Comparison of ENCODE assay signal across 8 mouse cellular contexts in the genomic region with DNA sequence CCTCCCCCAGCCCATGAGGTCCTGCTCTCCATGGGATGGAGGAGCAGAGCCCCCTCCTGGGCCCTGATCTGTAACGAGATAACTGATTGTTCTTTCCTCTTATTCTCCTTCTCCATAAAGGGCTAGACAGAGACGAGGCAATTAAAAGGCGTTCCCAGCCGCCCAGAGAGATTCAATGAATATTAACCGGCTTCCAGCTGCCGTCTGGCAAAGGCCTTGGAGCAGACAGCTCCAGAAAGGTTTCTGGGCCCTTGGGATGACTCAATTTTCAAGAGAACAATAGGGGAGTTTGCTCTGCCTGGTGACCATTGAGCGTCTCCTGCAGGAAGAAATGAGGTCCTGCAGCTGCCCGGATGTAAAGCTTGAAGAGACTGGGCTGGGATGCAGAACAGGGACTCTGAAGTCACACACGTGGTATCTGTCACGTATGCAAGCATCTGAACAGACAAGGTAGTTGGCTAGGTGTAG.
DNase-seq lines count a peak whose midpoint lies in the region; ATAC-seq and TF ChIP-seq lines count a peak whose summit lies in the region.

No protein-coding gene starts in this region.

- DNase-seq in layer of hippocampus, adult 11-12 months (ENCODE audit: low spot score): peak; percentile 13
- DNase-seq in layer of hippocampus, postnatal 25 days (ENCODE audit: extremely low spot score in 1 of 2, low spot score in 1 of 2): no peak
- DNase-seq in Patski (ENCODE audit: low read depth, low spot score): peak; percentile 17
- peak; percentile 79 for DNase-seq in embryonic facial prominence, embryonic 14.5 days (ENCODE audit: low spot score)
- DNase-seq in kidney, postnatal 4 days: peak; percentile 59 to 65
- DNase-seq in retina, embryonic 14.5 days (ENCODE audit: low spot score): peak; percentile 77
- DNase-seq in right cerebral cortex, postnatal 10 days (ENCODE audit: low spot score in 2 of 2): no peak
- no peak for DNase-seq in right cerebral cortex, postnatal 14 days

- H3K4me2 ChIP-seq in embryonic facial prominence, embryonic 14.5 days (ENCODE audit: low read depth, low read length): no peak overlapping the region

- H3K27ac ChIP-seq in embryonic facial prominence, embryonic 14.5 days (replicated peaks; ENCODE audit: low read depth, low read length): no peak overlapping the region

- CTCF ChIA-PET in Patski (lab: Charles Lee): no interaction called here

- WGBS in embryonic facial prominence, embryonic 14.5 days: 13% methylated on average over 10 of the region's 10 CpGs

- no peak for ATAC-seq in Patski
- ATAC-seq in embryonic facial prominence, embryonic 14.5 days (ENCODE audit: low read depth): peak; percentile 76

- POLR2A ChIA-PET in Patski (lab: Charles Lee): interaction anchor here (0.6 kb wide), 1 partner anchor 20 kb away, joined by 3 read pairs; no protein-coding TSS in a partner anchor

- in situ Hi-C loops in Patski (cut with MboI; ENCODE audit: low pct_unique_long_range_greater_than_20kb): loop anchor here (5.0 kb wide), 2 partner anchors 67 to 203 kb away; no protein-coding TSS in a partner anchor

- H3K9me3 ChIP-seq in embryonic facial prominence, embryonic 14.5 days (ENCODE audit: control insufficient read depth, low read length): no peaks in the 10 kb centered on the region

- H3K4me1 ChIP-seq in embryonic facial prominence, embryonic 14.5 days (ENCODE audit: control insufficient read depth, insufficient read depth, low read length): no peaks in the 10 kb centered on the region; the same call in 1 of the 2 replicates

- no peaks in the 10 kb centered on the region for H3K36me3 ChIP-seq in embryonic facial prominence, embryonic 14.5 days (ENCODE audit: control insufficient read depth, insufficient read depth, low read length)

- no peak overlapping the region for H3K4me3 ChIP-seq in embryonic facial prominence, embryonic 14.5 days (ENCODE audit: low read depth, low read length)

- peaks cover 17% of the 10 kb centered on the region for H3K27me3 ChIP-seq in Patski
- H3K27me3 ChIP-seq in embryonic facial prominence, embryonic 14.5 days (replicated peaks; ENCODE audit: control insufficient read depth, insufficient read depth, low read length): no peaks in the 10 kb centered on the region; the same call in 1 of the 2 replicates

- no peak overlapping the region for H3K9ac ChIP-seq in embryonic facial prominence, embryonic 14.5 days (ENCODE audit: low read depth, low read length)

- peak; percentile 78 for TF ChIP-seq CTCF in Patski (IDR thresholded peaks at IDR 0.05)

Comparison
In these comparisons a context has a peak if more than half of its experiments do, and no peak if none do; other contexts are left out.
1. DNase-seq: peak in layer of hippocampus, adult 11-12 months (single experiment), Patski (single experiment), embryonic facial prominence, embryonic 14.5 days (single experiment), kidney, postnatal 4 days (2 of 2) and retina, embryonic 14.5 days (single experiment); none in layer of hippocampus, postnatal 25 days (0 of 2), right cerebral cortex, postnatal 10 days (0 of 2) and right cerebral cortex, postnatal 14 days (single experiment).